Mouse (Mus musculus) cerebellum, adult 8-10 months (tissue): ENCODE data around the gene Clstn3.
"Not testable (repeated sequence)": the region's sequence is repeated elsewhere in the genome, so short reads cannot be mapped to it uniquely, and the experiment has no call there.

ENCODE experiments used
- DNase-seq: peaks from one replicate; pipeline ENCODE4 v3.0.0; 2022

The Clstn3 gene

DNA sequence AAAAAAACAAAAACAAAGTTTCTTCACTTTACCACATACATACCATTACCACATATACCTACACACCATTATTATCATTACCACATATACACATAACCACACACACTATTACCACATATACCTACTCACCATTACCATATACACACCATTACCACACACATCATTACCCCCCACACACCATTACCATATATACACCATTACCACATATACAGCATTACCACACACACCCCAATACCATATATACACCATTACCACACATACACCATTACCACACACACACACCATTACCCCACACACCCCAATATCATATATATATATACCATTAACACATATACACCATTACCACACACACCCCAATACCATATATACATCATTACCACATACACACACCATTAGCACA is 57.4 kb downstream of the Clstn3 start:
- DNase-seq, result no peak

DNA sequence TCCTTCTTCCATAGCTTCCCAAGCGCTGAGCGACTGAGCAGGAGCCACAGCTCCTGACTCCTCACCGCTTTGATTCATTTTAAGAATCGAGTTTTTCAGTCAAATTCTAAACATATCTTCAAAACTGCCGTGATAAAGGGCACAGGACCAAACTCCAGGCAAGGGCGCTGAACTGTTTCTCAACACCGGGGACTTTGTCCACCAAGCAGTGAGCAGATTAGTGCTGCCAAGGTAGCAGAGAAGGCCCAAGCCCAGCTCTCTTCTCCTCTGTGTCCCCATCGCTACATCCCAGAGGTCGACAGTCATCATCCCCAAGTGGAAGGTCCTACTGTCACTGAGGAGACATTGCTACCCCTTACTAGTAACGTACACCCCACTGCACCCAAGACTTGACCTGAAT is 58.3 kb downstream of the Clstn3 start:
- no peak for DNase-seq

DNA sequence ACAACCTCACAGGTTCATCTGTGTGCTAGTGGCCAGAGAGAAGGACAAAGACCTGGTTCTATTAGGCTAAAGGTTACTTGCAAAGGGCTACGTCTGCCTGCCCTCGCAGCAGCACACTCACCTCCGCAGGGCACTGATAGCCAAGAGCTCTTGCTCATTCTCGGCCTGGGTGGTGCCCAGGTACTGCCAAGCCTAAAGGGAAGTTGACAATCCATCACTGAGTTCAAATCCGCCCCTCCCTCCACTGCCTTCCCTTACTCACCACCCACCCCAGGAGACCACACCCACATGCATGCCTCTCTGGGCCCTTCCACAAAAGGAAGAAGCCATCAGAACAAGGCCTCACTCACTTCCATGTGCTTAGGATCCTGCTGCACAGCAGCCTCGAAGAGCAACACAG is 64.9 kb downstream of the Clstn3 start:
- DNase-seq, result no peak

DNA sequence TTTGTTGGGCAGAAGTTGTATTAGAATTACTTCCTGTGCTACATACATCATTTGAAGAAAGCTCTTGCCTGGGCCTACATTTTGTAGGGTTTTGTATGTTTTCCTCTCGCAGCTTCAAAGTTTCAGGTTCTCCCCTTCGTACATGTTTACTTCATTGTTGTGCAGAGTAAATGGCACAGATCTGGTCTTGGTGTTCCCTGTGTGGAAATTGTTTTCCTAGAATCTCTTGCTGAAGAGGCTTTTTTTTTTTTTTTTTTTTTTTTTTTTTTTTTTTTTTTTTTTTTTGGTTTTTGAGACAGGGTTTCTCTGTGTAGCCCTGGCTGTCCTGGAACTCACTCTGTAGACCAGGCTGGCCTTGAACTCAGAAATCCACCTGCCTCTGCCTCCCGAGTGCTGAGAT is 69.6 kb downstream of the Clstn3 start:
- DNase-seq, result not testable (repeated sequence)
